Mouse (Mus musculus): ENCODE data around the gene Pagr1a.

GRCm38 (mm10) chr7:127023272-127023691 is 6.1 kb upstream of the Pagr1a start:
- TF ChIP-seq EP300 (IDR thresholded peaks at IDR 0.05) (no peak), CTCF (IDR thresholded peaks at IDR 0.05) (no peak)
